ENCODE assay signal across 9 mouse cellular contexts in the genomic region with DNA sequence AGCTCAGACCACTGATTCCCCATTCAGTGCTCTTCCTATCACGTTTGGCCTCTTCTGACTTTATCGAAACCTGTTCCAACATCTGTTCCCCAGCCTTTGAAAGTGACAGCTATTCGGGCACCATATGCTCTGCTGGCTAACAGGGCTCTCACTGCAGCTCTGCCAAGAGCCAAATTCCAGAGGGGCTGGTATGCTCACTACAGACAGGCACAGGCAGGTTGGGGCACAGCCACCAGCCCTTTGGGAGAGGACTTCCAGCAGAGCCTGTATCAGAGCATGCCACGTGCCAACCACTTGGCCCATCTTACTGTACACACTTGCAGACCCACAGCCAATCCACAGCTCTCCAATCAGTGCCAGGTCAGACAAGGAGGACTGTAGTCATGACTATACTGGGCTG.
DNase-seq lines count a peak whose midpoint lies in the region; ATAC-seq and TF ChIP-seq lines count a peak whose summit lies in the region.
"Had no signal": no experiment of that assay in that cellular context is flagged by ENCODE, and none has a peak within 500 bp of the region (broad histone marks: within the 10 kb centered on the region; RNA-seq: fewer than 3 reads in every experiment).

No protein-coding gene starts in this region.

- no peaks in the 10 kb centered on the region for H3K9me3 ChIP-seq in hindbrain, embryonic 15.5 days
- no peaks in the 10 kb centered on the region for H3K9me3 ChIP-seq in hindbrain, embryonic 12.5 days (replicated peaks)
- no peaks in the 10 kb centered on the region for H3K9me3 ChIP-seq in forebrain, postnatal 0 days (ENCODE audit: low read length)
- H3K9me3 ChIP-seq: embryonic facial prominence, embryonic 12.5 days had no signal

- TF ChIP-seq CTCF in forebrain, postnatal 0 days (IDR thresholded peaks at IDR 0.05; ENCODE audit: low read depth): no peak

- peak; percentile 41 for DNase-seq in Muller cell, postnatal 12 days (ENCODE audit: inconsistent ontology term)
- peak; percentile 14 for DNase-seq in cerebellum, adult 11 months
- peak; percentile 41 for DNase-seq in forebrain, postnatal 0 days
- no peak for DNase-seq in kidney, postnatal 14 days
- DNase-seq in yolk sac, embryonic 10.5 days (ENCODE audit: low spot score): no peak

- peaks cover 8% of the 10 kb centered on the region for H3K36me3 ChIP-seq in hindbrain, embryonic 15.5 days
- H3K36me3 ChIP-seq in hindbrain, embryonic 12.5 days: 0 out of 2 replicates have a peak, but pooled peaks cover 2% of the 10 kb centered on the region
- H3K36me3 ChIP-seq in forebrain, postnatal 0 days (ENCODE audit: insufficient read depth): peaks cover 13% of the 10 kb centered on the region
- H3K36me3 ChIP-seq: embryonic facial prominence, embryonic 12.5 days had no signal

- no peak overlapping the region for H3K4me3 ChIP-seq in hindbrain, embryonic 15.5 days
- H3K4me3 ChIP-seq in hindbrain, embryonic 12.5 days: no peak overlapping the region
- H3K4me3 ChIP-seq in forebrain, postnatal 0 days (ENCODE audit: low read depth, low read length): no peak overlapping the region
- H3K4me3 ChIP-seq: embryonic facial prominence, embryonic 12.5 days had no signal

- H3K9ac ChIP-seq in hindbrain, embryonic 15.5 days: no peak overlapping the region
- no peak overlapping the region for H3K9ac ChIP-seq in hindbrain, embryonic 12.5 days
- H3K9ac ChIP-seq in forebrain, postnatal 0 days: no peak overlapping the region
- H3K9ac ChIP-seq: embryonic facial prominence, embryonic 12.5 days had no signal

- no peaks in the 10 kb centered on the region for H3K27me3 ChIP-seq in hindbrain, embryonic 15.5 days
- H3K27me3 ChIP-seq in hindbrain, embryonic 12.5 days: no peaks in the 10 kb centered on the region
- no peaks in the 10 kb centered on the region for H3K27me3 ChIP-seq in forebrain, postnatal 0 days (ENCODE audit: insufficient read depth, low read length)
- H3K27me3 ChIP-seq: embryonic facial prominence, embryonic 12.5 days had no signal

- no peak overlapping the region for H3K4me2 ChIP-seq in hindbrain, embryonic 15.5 days
- H3K4me2 ChIP-seq in hindbrain, embryonic 12.5 days (replicated peaks): no peak overlapping the region
- H3K4me2 ChIP-seq in forebrain, postnatal 0 days (ENCODE audit: low read depth): no peak overlapping the region
- H3K4me2 ChIP-seq: embryonic facial prominence, embryonic 12.5 days had no signal

- no peak overlapping the region for H3K27ac ChIP-seq in hindbrain, embryonic 15.5 days (replicated peaks)
- H3K27ac ChIP-seq in hindbrain, embryonic 12.5 days: no peak overlapping the region
- H3K27ac ChIP-seq in forebrain, postnatal 0 days (ENCODE audit: low read depth, low read length): no peak overlapping the region
- H3K27ac ChIP-seq: embryonic facial prominence, embryonic 12.5 days had no signal

- H3K4me1 ChIP-seq in hindbrain, embryonic 15.5 days (replicated peaks): 0 out of 2 replicates have a peak, but pooled peaks cover 4% of the 10 kb centered on the region
- no peaks in the 10 kb centered on the region for H3K4me1 ChIP-seq in hindbrain, embryonic 12.5 days
- peaks cover 4% of the 10 kb centered on the region; the same call in 1 of the 2 replicates for H3K4me1 ChIP-seq in forebrain, postnatal 0 days (ENCODE audit: insufficient read depth)
- H3K4me1 ChIP-seq: embryonic facial prominence, embryonic 12.5 days had no signal

- WGBS in hindbrain, embryonic 15.5 days: 62% methylated on average over 4 of the region's 4 CpGs
- WGBS in hindbrain, embryonic 12.5 days: 79% methylated on average over 4 of the region's 4 CpGs
- WGBS in forebrain, postnatal 0 days: 44% methylated on average over 4 of the region's 4 CpGs

- peak; percentile 79 for ATAC-seq in hindbrain, embryonic 15.5 days (ENCODE audit: low FRiP score, low read depth)
- no peak for ATAC-seq in hindbrain, embryonic 12.5 days (ENCODE audit: low FRiP score)
- ATAC-seq in forebrain, postnatal 0 days: peak; percentile 63
- no peak for ATAC-seq in megakaryocyte-erythroid progenitor cell, adult 5-6 weeks (replicated peaks; ENCODE audit: low FRiP score, low TSS enrichment, poor library complexity, severe bottlenecking)

Comparison
In these comparisons a context has a peak if more than half of its experiments do, and no peak if none do; other contexts are left out.
1. ATAC-seq: peak in hindbrain, embryonic 15.5 days (single experiment) and forebrain, postnatal 0 days (single experiment); none in hindbrain, embryonic 12.5 days (single experiment) and megakaryocyte-erythroid progenitor cell, adult 5-6 weeks (single experiment).
2. DNase-seq: peak in Muller cell, postnatal 12 days (single experiment), cerebellum, adult 11 months (single experiment) and forebrain, postnatal 0 days (single experiment); none in kidney, postnatal 14 days (single experiment) and yolk sac, embryonic 10.5 days (single experiment).